Mouse (Mus musculus) erythroblast, embryonic 14.5 days (primary cell): ENCODE results near the gene Tcf7l1.

Source experiments
- GATA1 ChIP-seq: IDR thresholded peaks from 2 replicates; pipeline ENCODE4 v1.6.1; 2012; ENCODE audit warnings: low read length, inconsistent platforms, mixed read lengths
- TAL1 ChIP-seq: IDR thresholded peaks from 3 replicates; pipeline ENCODE4 v1.6.1; 2012; ENCODE audit warnings: low read length, inconsistent platforms, mixed read lengths

- TF ChIP-seq GATA1: no peak
- TF ChIP-seq TAL1: no peak
These were observed 834 bp downstream of the Tcf7l1 start for GRCm38 (mm10) chr6:72787948-72788891.
